In genomic region chr2:18393022-18393519, GRCm38 (mm10) we compare ENCODE assay signal across 8 mouse cellular contexts. TPM values are rescaled to one million over a fixed set of nuclear protein-coding genes. Genes with fewer than 3 reads are reported as not detected.
DNase-seq lines count a peak whose midpoint lies in the region; ATAC-seq and TF ChIP-seq lines count a peak whose summit lies in the region.

No protein-coding gene starts in this region.

- H3K27ac ChIP-seq in kidney, postnatal 0 days = peak overlapping the region; percentile 96; the same call in 1 of the 2 replicates
- peak overlapping the region; percentile 97 for H3K27ac ChIP-seq in hindbrain, embryonic 11.5 days (ENCODE audit: low read depth, low read length)
- peak overlapping the region; percentile 97 for H3K27ac ChIP-seq in midbrain, embryonic 14.5 days (replicated peaks; ENCODE audit: low read depth, low read length)

- no peaks in the 10 kb centered on the region for H3K9me3 ChIP-seq in kidney, postnatal 0 days (replicated peaks; ENCODE audit: low read length)
- H3K9me3 ChIP-seq in hindbrain, embryonic 11.5 days (ENCODE audit: control insufficient read depth, low read length) = no peaks in the 10 kb centered on the region
- no peaks in the 10 kb centered on the region for H3K9me3 ChIP-seq in midbrain, embryonic 14.5 days (ENCODE audit: control insufficient read depth, low read length)

- DNase-seq in kidney, postnatal 0 days (ENCODE audit: low spot score) = no peak
- no peak for DNase-seq in kidney, adult 8-10 months
- peak; percentile 34 for DNase-seq in ZHBTc4 (ENCODE audit: low read depth, low spot score)
- DNase-seq in hindbrain, embryonic 11.5 days (ENCODE audit: low spot score) = no peak
- DNase-seq in midbrain, embryonic 14.5 days = peak; percentile 46
- no peak for DNase-seq in gastrocnemius, postnatal 36 days
- no peak for DNase-seq in left cerebral cortex, postnatal 25 days (ENCODE audit: low spot score in 2 of 2)
- DNase-seq in right cerebral cortex, adult 18-20 months = no peak

- H3K36me3 ChIP-seq in kidney, postnatal 0 days (ENCODE audit: insufficient read depth, low read length) = no peaks in the 10 kb centered on the region
- no peaks in the 10 kb centered on the region for H3K36me3 ChIP-seq in hindbrain, embryonic 11.5 days (ENCODE audit: control insufficient read depth, insufficient read depth, low read length)
- no peaks in the 10 kb centered on the region for H3K36me3 ChIP-seq in midbrain, embryonic 14.5 days (ENCODE audit: control insufficient read depth, insufficient read depth, low read length)

- peaks cover 5% of the 10 kb centered on the region for H3K4me1 ChIP-seq in kidney, postnatal 0 days (replicated peaks; ENCODE audit: insufficient read depth, low read length)
- H3K4me1 ChIP-seq in hindbrain, embryonic 11.5 days (replicated peaks; ENCODE audit: control insufficient read depth, insufficient read depth, low read length) = 0 out of 2 replicates have a peak, but pooled peaks cover 2% of the 10 kb centered on the region
- H3K4me1 ChIP-seq in midbrain, embryonic 14.5 days (ENCODE audit: control insufficient read depth, insufficient read depth, low read length) = peaks cover 15% of the 10 kb centered on the region; the same call in 1 of the 2 replicates

- H3K27me3 ChIP-seq in kidney, postnatal 0 days (ENCODE audit: insufficient read depth, low read length) = no peaks in the 10 kb centered on the region
- H3K27me3 ChIP-seq in hindbrain, embryonic 11.5 days (ENCODE audit: control insufficient read depth, insufficient read depth, low read length) = no peaks in the 10 kb centered on the region
- no peaks in the 10 kb centered on the region for H3K27me3 ChIP-seq in midbrain, embryonic 14.5 days (ENCODE audit: control insufficient read depth, insufficient read depth, low read length)

- no peak; the same call in 1 of the 2 replicates for TF ChIP-seq CTCF in kidney, postnatal 0 days (IDR thresholded peaks at IDR 0.05; ENCODE audit: low read depth)

- peak overlapping the region; percentile 55 for H3K4me2 ChIP-seq in kidney, postnatal 0 days (ENCODE audit: low read length)
- peak overlapping the region; percentile 71; the same call in 1 of the 2 replicates for H3K4me2 ChIP-seq in hindbrain, embryonic 11.5 days (replicated peaks; ENCODE audit: low read depth, low read length)
- H3K4me2 ChIP-seq in midbrain, embryonic 14.5 days (ENCODE audit: low read length) = peak overlapping the region; percentile 90

- 0 out of 2 replicates have a peak overlapping the region, but pooled peaks have one; percentile 76 for H3K9ac ChIP-seq in kidney, postnatal 0 days (ENCODE audit: low read depth, low read length)
- peak overlapping the region; percentile 88 for H3K9ac ChIP-seq in hindbrain, embryonic 11.5 days (ENCODE audit: low read depth, low read length)
- peak overlapping the region; percentile 78 for H3K9ac ChIP-seq in midbrain, embryonic 14.5 days (replicated peaks; ENCODE audit: low read length)

- H3K4me3 ChIP-seq in kidney, postnatal 0 days (replicated peaks; ENCODE audit: low read depth, low read length) = peak overlapping the region; percentile 63
- peak overlapping the region; percentile 82 for H3K4me3 ChIP-seq in hindbrain, embryonic 11.5 days (ENCODE audit: low read depth, low read length)
- peak overlapping the region; percentile 70 for H3K4me3 ChIP-seq in midbrain, embryonic 14.5 days (replicated peaks; ENCODE audit: low read depth, low read length)

- intact Hi-C loops in gastrocnemius, postnatal 36 days (cut with DNase I) = loop anchor here (10.0 kb wide), 2 partner anchors 302 to 362 kb away; partner anchors contain the start of gene Spag6
- intact Hi-C loops in left cerebral cortex, postnatal 25 days (cut with DNase I) = loop anchor here (2.0 to 5.0 kb wide), 5 partner anchors 194 to 884 kb away; partner anchors contain the start of genes Commd3 and Spag6

- 65% methylated on average over 2 of the region's 2 CpGs for WGBS in kidney, postnatal 0 days
- 66% methylated on average over 2 of the region's 2 CpGs for WGBS in hindbrain, embryonic 11.5 days
- WGBS in midbrain, embryonic 14.5 days = 68% methylated on average over 2 of the region's 2 CpGs

- ATAC-seq in kidney, postnatal 0 days (replicated peaks; ENCODE audit: low FRiP score, low read depth) = no peak
- peak; percentile 33 for ATAC-seq in hindbrain, embryonic 11.5 days (ENCODE audit: low FRiP score)
- ATAC-seq in midbrain, embryonic 14.5 days (ENCODE audit: low FRiP score, low TSS enrichment) = no peak

RNA-seq across cellular contexts. Expression of gene Dnajc1, which starts 0.4 kb away (rescaled TPM):
- polyA plus RNA-seq in kidney, postnatal 0 days (2015; fragmentation: Nextera tagmentation; extraction: Ambion mirVana) = 41.1 and 42.4 TPM in 2 replicates
- polyA plus RNA-seq in hindbrain, embryonic 11.5 days (2014; fragmentation: Nextera tagmentation; extraction: Ambion mirVana) = 31.8 and 35.5 TPM in 2 replicates
- polyA plus RNA-seq in midbrain, embryonic 14.5 days (2014; fragmentation: Nextera tagmentation; extraction: Ambion mirVana) = 20.7 and 22.2 TPM in 2 replicates
- total RNA-seq in gastrocnemius, postnatal 36 days (2021) = 10 to 100 TPM in 1 of 2 experiments, 1 to 10 TPM in 1; 8.7 to 10.0 TPM
- total RNA-seq in left cerebral cortex, postnatal 25 days (2021) = 10 to 100 TPM; 17.7 to 19.6 TPM

Comparison
In these comparisons a context has a peak if more than half of its experiments do, and no peak if none do; other contexts are left out.
1. DNase-seq: peak in ZHBTc4 (single experiment) and midbrain, embryonic 14.5 days (single experiment); none in kidney, postnatal 0 days (single experiment), kidney, adult 8-10 months (0 of 2), hindbrain, embryonic 11.5 days (single experiment), gastrocnemius, postnatal 36 days (0 of 2), left cerebral cortex, postnatal 25 days (0 of 2) and right cerebral cortex, adult 18-20 months (single experiment).
2. Peak in every context shown above with its lines, with median percentiles within 50 percentile points of each other: H3K27ac ChIP-seq, H3K4me2 ChIP-seq, H3K4me3 ChIP-seq and H3K9ac ChIP-seq.